Mouse (Mus musculus) bone marrow, adult 2 months (tissue): ENCODE data around the gene Cd200. TPM values are rescaled to one million over a fixed set of nuclear protein-coding genes. Genes with fewer than 3 reads are reported as not detected.
"Not testable (repeated sequence)": the region's sequence is repeated elsewhere in the genome, so short reads cannot be mapped to it uniquely, and the experiment has no call there.

Experiments
- H3K27ac ChIP-seq: fragments of 200-500 bp; 2 replicates; pipeline ENCODE4 v1.5.1; 2012; ENCODE audit warnings: low read depth, mild to moderate bottlenecking, control low read depth, inconsistent platforms, low read length; ENCODE audit not compliant: control insufficient read depth, poor library complexity, insufficient read depth
- H3K4me1 ChIP-seq: fragments of 200-500 bp; 2 replicates; pipeline ENCODE4 v1.6.1; 2011; ENCODE audit warnings: low read length; ENCODE audit not compliant: control insufficient read depth, insufficient read depth
- H3K4me3 ChIP-seq: fragments of 200-500 bp; replicated peaks from 2 replicates; pipeline ENCODE3; 2011; ENCODE audit warnings: mild to moderate bottlenecking, low read depth, low read length, control low read depth; ENCODE audit not compliant: control insufficient read depth
- CTCF ChIP-seq: fragments of 200-500 bp; IDR thresholded peaks from 2 replicates; pipeline ENCODE4 v1.5.1; 2011; ENCODE audit warnings: low read length, control low read depth; ENCODE audit not compliant: control insufficient read depth, insufficient read depth
- POLR2A ChIP-seq: fragments of 200-500 bp; IDR thresholded peaks from 2 replicates; pipeline ENCODE4 v1.6.1; 2011; ENCODE audit warnings: low read depth, mild to moderate bottlenecking, control low read depth, low read length, borderline replicate concordance; ENCODE audit not compliant: control insufficient read depth
- WGBS: fragments of 180-500 bp; shearing (Covaris S2); methylation state at CpG from one replicate; pipeline ENCODE4 v1.1.7; 2018; 5-methylcytosine and 5-hydroxymethylcytosine counted together
- polyA plus RNA-seq: library from polyadenylated mRNA; stranded (reverse); fragments of >200 nt; gene quantifications from 2 replicates; pipeline ENCODE4 v1.2.4, GENCODE M21; 2011; ENCODE audit warnings: low replicate concordance; ENCODE audit not compliant: missing spikeins, insufficient read depth, insufficient read length

Cd200 gene
- polyA plus RNA-seq: 14.8 and 19.9 TPM in 2 replicates

DNA sequence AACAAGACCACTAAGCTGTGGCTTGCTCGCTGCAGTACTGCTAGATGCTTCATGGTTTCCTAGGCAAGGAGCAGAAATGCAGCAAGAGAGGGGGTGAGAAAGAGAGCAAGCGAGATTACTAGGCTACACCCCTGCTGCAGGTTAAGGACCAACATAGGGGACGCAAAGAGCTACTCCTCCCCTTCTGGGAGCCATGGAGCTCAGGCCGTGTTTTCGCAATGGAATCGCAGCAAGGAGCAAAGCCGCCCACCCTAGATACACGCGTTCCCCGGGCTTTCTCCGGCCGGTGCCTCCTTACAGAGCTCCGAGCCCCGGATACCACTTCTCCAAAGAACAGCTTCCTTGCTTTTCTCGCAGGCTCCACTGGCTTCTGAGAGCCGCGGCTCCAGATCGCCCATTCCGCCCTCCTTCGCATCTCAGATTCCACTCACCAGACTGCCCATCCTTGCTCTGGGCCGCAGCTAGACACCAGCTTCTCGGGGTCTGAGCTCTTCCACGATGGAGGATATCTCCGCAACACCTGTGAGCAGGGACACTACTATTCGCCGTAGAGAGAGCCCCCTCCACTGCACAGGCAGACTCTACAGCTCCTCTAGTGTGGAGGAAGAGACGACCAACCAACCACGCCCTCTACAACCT is at the start of gene Cd200:
Gene Cd200, minus strand, starts transcription at position 629 of the 639 bp plus-strand sequence.
- Histone ChIP-seq H3K27ac (no peak within 1 kb of the TSS), H3K4me3 (peak within 1 kb of the TSS; percentile 67), H3K4me1 (no peaks in the 10 kb centered on the region)
- 2% methylated on average over 28 of the region's 28 CpGs for WGBS
- TF ChIP-seq POLR2A (no peak), CTCF (0 out of 2 replicates have a peak, but pooled peaks have one; percentile 9)

DNA sequence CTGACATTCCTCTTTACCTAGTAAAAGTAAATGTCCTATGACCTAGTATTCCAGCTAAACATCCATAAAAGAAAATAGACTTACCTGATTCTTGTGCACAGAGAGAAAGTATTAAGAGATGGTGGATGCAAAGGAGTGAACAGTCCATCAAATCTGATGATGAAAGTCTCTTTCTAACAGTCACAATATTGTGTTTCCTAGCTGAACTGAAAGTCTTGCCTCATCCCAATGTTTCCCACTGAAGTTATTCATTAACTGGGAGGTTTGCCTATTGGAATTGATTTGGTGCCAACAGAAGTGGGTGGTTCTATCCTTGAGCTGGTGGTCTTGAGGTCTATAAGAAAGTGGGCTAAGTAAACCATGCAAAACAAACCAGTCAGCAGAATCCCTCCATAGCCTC is 45.9 kb upstream of the Cd200 start:
- H3K4me1 ChIP-seq: no peaks in the 10 kb centered on the region
- no peak for TF ChIP-seq POLR2A
- no peak for TF ChIP-seq CTCF
- no peak overlapping the region for H3K4me3 ChIP-seq
- no peak overlapping the region for H3K27ac ChIP-seq

DNA sequence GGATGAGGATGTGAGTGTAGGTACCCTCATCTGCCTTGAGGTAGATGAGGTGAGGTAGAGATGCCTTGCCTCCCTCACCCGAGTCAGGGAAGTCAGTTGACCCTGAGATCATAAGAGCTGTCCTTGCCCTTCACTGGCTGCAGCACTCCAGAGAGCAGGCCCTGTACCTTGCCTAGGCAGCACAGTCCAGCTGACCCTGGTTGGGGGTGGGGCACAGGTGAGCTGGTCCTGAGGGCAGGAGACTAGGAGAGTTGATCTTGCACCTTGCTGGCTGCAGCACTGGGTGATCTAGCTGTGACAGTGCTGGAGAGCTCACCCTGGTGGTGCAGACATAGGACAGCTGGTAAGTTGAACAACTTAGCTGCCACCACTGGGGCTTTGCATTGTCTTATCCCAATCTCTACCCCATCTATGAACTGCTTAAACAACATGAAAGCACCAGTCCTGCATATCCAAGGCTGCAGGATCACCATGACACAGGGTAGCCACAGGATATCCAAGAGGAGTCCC is 28.4 kb upstream of the Cd200 start:
- TF ChIP-seq POLR2A (no peak), CTCF (no peak)

DNA sequence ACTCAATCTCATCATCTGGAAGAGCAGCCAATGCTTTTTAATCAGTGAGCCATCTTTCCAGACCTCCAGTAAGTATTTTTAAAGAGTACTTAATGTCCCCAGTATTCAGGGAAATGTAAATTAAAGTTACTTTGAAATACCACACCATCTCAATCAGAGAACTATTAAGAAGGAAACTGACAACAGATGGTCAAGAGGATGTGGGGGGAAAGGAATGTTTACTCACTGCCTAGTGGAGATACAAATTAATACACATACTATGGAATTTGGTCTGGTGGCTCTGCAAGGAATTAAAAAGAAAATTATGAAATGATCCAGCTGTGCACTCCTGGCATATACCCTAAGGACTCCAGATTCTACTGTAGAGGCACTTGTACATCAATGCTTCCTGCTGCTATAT is 26.7 kb upstream of the Cd200 start:
- no peak overlapping the region for H3K27ac ChIP-seq
- TF ChIP-seq POLR2A: no peak
- TF ChIP-seq CTCF: no peak
- H3K4me1 ChIP-seq: no peaks in the 10 kb centered on the region
- H3K4me3 ChIP-seq: no peak overlapping the region

More for the DNA sequence above, 28.4 kb upstream of the Cd200 start:
- WGBS: 75% methylated on average over 1 of the region's 1 CpGs
- Histone ChIP-seq H3K4me3 (no peak overlapping the region), H3K4me1 (no peaks in the 10 kb centered on the region), H3K27ac (no peak overlapping the region)

DNA sequence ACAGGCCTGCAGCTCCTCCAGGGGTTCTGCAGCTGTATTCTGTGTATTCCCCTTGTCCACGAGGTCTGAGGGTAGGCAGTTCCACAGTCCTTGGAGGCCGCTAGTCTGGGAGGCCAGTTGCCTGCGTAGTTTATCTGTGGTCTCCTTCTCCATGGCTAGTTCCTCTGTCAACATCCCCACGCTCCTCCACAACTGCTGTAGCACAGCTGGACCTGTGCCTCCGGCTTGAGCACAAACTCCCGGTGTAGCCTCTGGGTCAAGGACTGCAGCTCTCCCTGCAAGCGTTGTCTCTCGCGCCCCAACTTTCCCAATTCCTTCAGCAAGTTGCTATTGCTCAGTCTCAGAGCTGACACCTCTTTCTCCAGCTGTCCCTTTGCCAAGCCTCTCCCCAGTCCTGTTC is 18.8 kb upstream of the Cd200 start:
- H3K4me1 ChIP-seq: no peaks in the 10 kb centered on the region
- WGBS: 78% methylated on average over 9 of the region's 9 CpGs
- TF ChIP-seq CTCF: no peak
- no peak for TF ChIP-seq POLR2A
- no peak overlapping the region for H3K27ac ChIP-seq
- H3K4me3 ChIP-seq: no peak overlapping the region

DNA sequence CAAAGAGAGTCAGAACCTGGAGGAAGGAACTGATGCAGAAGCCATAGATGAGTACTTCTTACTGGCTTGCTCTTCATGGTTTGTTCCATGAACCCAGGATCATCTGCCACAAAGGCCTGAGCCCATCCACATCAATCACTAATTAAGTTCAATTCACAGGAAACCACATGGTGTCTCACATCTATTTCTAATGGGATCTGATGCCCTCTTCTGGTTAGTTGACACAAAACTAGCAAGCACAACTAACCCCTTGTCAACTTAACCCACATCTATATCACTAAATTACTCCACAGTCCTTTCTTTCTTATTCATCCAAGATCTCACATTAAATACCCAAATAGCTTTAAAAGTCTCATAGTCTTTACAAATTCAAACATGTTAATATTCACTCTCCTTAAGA is 4.6 kb upstream of the Cd200 start:
- no peak overlapping the region for H3K4me3 ChIP-seq
- TF ChIP-seq POLR2A: no peak
- no peak for TF ChIP-seq CTCF
- no peaks in the 10 kb centered on the region for H3K4me1 ChIP-seq
- H3K27ac ChIP-seq: no peak overlapping the region

DNA sequence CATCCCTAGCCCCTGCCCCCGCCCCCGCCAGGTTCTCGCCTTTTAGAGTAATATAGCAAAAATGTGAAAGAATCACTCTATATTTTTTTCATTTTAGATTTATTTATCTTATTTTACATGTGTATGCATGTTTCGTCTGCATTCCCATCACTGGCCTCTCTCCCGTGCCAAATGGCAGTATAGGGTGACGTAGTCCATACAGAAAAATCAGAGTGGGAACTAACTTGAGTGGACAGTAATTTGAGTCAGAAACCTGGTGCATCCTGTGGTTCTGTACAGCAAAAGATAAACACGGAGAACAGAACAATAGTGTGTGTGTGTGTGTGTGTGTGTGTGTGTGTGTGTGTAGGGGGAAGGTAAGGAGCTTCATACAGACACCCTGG is 202 bp upstream of the Cd200 start:
- 28% methylated on average over 7 of the region's 7 CpGs for whole genome bisulfite sequencing
- not testable (repeated sequence) for H3K4me1 ChIP-seq, H3K4me3 ChIP-seq, H3K27ac ChIP-seq

DNA sequence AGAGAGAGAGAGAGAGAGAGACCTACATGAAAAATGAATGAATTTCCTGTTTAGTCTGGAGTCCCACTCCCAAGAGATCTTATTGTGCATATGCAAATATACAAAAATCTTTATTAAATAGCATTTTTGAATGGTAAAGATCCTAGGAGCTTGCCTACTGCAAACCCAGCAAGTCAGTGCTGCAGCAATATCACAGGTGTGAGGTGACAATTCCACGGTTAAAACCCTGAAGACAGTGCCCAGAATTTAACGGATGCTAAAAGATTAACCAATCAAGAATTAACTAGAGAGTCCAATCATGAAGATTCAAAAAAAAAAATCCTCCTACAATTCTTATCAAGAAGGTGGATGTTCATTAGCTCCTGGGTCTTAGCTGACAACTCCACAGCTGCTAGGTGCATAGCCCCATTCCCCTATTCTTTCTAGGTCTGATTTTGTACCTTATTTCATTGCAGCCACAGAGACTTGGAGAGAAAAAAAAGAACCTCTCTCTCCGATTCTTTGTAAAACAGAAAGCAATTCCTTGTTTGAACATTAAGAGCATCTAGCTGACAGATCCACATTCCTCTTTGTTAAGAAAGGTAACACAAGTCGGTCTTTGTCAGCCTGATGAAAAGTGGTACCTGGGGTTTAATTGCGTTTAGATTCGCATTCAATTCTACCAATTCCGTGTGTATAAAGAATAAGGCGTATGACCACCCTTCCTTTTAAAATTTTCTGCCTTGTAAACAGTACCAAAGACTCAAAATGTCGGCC is 1.0 kb downstream of the Cd200 start:
- WGBS: 28% methylated on average over 9 of the region's 9 CpGs
- H3K4me1 ChIP-seq: no peaks in the 10 kb centered on the region
- TF ChIP-seq CTCF (no peak), POLR2A (no peak)
- H3K4me3 ChIP-seq: no peak overlapping the region
- no peak overlapping the region for H3K27ac ChIP-seq

DNA sequence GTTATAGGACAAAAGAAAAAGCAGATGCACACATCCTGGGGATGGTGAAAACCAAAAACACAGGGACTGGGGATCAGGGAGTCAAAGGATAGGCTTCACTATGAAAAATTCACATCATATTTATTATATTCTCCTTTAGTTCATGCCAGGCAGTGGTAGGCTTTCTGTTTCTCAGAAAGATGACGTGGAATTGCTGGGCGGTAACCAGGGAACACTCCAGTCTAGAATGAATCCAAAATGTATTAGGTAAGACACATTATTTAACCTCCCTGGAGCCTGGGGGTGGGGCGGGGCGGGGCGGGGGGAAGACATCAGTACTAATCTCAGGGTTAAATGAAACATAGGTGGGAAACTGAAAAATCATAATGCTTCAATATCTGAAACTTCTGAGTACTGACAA is 1.8 kb downstream of the Cd200 start:
- no peak overlapping the region for H3K4me3 ChIP-seq
- H3K27ac ChIP-seq: no peak overlapping the region
- 80% methylated on average over 5 of the region's 5 CpGs for WGBS
- no peak for TF ChIP-seq POLR2A
- no peaks in the 10 kb centered on the region for H3K4me1 ChIP-seq
